Mouse (Mus musculus) heart, embryonic 14.5 days (tissue): ENCODE results near the gene Abcc8. TPM values are rescaled to one million over a fixed set of nuclear protein-coding genes. Genes with fewer than 3 reads are reported as not detected.

ENCODE experiments used
- polyA plus RNA-seq: library from polyadenylated mRNA; unstranded; fragments of >200 nt; fragmentation: Nextera tagmentation; extraction: Ambion mirVana; gene quantifications from 2 replicates; pipeline ENCODE4 v1.2.1, GENCODE M21; 2014

The Abcc8 gene
- polyA plus RNA-seq, 1 experiment from 2014 or later, result 18.8 TPM

Other genes starting within 250 kb of the Abcc8 start
- gene Abcc6, start 149.7 kb downstream of the Abcc8 start, polyA plus RNA-seq, result not detected in 2 replicates
- gene Nomo1, start 146.3 kb downstream of the Abcc8 start, polyA plus RNA-seq, result 18.1 and 20.3 TPM in 2 replicates
- 8.0 and 8.1 TPM in 2 replicates for gene Kcnj11, start 79.3 kb downstream of the Abcc8 start, polyA plus RNA-seq
- 1.8 and 2.1 TPM in 2 replicates for gene Ush1c, start 58.5 kb upstream of the Abcc8 start, polyA plus RNA-seq
- gene Otog, start 61.0 kb upstream of the Abcc8 start, polyA plus RNA-seq, result 0.08 TPM in 1 of 2 replicates, not detected in the other
- not detected in 2 replicates for gene Myod1, start 196.4 kb upstream of the Abcc8 start, polyA plus RNA-seq
- gene Kcnc1, start 216.5 kb upstream of the Abcc8 start, polyA plus RNA-seq, result 0.05 TPM in 1 of 2 replicates, not detected in the other